Mouse (Mus musculus): ENCODE results near the gene Rbm47.

Gene Rbm47

DNA sequence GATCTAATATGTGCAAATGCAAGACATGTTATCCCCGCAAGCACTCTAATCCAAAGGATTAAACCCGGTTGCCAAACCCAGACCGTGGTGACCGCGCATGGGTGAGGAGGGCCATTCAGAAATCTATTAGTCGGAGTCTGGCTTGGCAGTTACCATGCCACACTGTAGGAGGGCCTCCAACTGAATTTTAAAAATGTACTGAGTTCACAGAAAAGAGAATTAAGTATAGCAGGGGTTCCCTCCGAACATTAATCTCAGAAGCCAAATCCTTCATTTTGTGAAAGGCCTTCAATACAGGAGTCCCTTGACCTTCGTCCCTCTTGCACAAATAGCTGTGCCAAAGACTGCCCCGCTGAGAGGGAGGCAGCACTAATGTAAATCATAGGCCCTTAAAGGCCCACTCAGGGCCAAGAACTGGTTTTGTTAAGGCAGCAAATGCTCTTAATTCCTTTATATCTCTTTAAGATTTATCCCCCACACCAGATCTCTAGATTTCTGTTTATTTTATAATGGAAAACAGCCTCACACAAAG is 16.4 kb downstream of the Rbm47 start:
- no peak for DNase-seq (ENCODE audit: low spot score)

DNA sequence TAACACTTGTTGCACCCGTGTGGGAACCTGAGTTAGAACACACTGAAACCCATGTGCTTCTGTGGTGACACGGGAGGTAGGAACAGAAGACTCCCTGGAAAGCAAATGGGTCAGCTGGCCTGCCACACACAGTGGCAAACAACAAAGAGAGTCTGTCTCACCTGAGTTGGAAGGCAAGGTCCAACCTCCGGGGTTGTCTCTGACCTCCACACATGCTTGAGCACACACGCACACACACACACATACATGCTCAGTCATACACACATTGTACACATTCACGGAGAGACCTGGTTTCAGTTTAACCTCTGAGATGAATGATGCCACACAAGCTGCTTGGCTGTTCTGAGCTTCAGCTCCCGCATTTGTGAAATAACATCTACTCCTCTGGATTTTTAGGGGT is 18.3 kb downstream of the Rbm47 start:
- no peak for DNase-seq (ENCODE audit: low spot score)

DNA sequence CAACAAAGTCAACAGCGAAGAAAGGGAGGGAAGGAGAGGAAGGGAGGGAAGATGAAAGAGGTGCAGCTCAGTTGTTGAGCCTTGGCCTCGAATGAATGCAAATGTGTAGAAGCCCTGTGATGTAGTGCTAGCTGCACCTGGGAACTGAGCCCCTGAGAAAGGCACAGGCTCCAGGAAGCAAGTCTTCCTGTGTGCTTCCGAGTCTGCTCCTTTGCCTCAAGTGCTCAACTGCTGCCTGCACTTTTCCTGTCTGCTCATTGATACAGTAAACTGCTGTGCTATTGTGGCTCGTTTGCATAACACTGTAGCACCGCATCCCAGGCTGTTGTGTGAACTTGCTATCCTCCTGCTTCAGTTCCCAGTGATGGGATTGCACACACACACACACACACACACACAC is 19.4 kb downstream of the Rbm47 start:
- no peak for DNase-seq (ENCODE audit: low spot score)

DNA sequence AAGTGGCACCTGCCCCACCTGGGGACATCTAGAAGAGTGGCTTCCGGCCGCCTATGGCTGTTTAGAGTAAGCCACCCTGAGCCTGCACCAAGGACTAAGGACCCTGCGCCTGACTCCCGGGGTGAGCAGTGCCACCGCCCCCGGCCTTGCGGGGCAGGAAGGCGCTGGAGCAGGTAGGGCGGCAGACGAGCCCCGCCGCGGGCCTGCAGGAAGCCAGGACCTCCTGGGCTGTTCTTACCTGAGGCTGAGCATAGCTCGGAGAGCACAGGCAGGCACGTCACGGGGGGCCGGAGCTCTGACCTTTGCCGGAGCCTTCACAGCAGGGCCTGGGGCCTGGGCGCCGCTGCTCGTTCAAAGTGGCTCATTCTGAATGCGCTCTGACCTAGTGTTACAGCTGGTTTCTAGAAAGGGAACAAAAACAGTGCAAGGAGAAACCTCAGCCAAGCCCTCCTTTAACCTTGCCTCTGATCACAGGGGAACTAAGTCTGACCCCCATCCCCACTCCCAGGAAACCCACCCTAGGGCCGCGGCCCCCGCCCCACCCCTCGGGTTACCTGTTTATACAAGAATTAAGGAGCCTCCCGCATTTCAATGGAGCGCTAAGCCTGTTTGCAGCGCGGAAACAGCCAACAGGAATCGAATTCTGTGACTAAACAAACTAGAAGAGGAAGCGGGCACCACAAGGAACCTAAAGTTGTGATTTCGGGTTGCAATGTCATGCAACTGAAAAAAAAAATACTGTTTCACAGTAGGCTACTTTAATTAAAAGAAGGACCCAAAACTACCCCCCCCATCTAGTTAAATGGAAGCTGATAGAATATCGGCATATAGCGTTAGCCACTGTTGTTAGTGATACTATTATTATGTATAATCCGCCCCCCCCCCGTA is 21.4 kb downstream of the Rbm47 start:
- DNase-seq (ENCODE audit: low spot score), result peak; percentile 23

GRCm38 (mm10) chr5:66150706-66151300 is 22.1 kb downstream of the Rbm47 start:
- peak; percentile 21 for DNase-seq (ENCODE audit: low spot score)

GRCm38 (mm10) chr5:66150106-66150705 is 22.7 kb downstream of the Rbm47 start:
- DNase-seq (ENCODE audit: low spot score), result no peak

DNA sequence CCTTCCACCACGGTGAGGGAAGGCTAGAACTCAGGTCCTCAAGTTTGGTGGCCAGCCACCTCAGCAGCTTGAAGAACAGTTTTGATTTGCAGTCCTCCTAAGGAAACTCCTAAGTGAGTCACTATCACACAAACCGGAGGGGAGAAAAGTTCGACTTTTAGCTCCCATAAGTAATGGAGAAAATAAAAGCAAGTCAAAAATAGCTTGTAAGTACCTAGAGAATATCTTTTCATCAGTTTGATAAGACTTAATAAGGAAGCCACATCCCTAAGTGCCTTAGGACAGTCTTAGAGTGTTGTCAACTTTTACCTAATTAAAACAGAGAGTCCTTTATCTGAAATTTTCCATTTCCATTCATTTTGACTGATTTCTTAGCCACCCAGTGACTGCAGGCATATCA is 23.3 kb downstream of the Rbm47 start:
- DNase-seq (ENCODE audit: low spot score), result no peak

DNA sequence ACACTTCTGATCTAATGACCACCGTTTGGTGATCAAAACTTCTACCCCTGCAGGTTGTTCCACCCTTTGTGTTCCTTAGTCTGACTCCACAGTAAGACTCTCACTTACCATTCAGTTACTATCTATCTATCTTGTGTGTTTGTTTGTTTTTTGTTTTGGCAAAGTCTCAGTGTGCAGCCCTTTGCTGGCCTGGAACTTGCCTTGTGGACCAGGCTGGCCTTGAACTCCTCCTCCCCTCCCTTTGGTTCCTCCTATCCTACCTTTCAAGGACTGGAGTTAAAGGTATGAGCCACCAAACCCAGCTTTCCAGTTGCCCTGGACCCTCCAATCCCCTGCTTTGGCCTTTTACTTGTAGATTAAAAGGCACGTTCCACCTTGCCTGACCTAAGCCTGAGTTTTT is 23.8 kb downstream of the Rbm47 start:
- DNase-seq (ENCODE audit: low spot score), result no peak

DNA sequence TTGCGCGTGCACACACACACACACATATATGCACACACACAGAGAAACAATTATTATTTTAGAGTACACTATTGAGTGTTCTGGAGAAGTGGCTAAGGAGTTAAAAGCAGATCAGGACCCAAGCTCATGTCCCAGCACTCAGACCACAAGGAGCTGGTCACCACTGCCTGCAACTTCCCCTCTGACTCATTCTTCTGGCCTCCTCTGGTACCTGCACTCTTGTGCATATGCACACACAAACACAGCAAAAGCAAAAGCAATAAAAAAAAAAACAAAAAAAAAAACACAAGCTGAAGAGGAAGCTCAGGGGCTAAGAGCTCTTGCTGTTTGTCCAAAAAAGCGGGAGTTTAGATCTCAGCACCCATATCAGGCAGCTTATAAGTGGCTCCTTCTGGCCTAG is 25.6 kb downstream of the Rbm47 start:
- DNase-seq (ENCODE audit: low spot score), result no peak

DNA sequence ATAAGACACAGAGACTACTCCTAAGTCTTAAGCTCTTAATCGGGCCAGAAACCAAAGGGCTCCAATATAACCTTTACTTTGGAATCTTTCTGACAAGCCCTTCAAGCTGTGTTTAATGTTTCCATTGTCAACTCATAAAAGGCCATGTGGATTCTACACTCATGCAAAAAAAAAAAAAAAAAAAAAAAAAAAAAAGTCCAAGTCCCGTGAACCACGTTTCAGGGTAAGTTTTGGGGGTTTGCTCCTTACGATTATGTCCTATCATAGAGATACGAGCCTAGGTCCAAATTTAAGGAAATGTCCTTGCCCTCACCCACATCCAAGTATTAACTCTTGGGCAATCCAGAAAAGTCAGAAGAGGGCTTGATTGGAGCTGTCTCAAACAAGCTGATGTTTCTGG is 27.3 kb downstream of the Rbm47 start:
- DNase-seq (ENCODE audit: low spot score), result no peak

GRCm38 (mm10) chr5:66143093-66144032 is 29.6 kb downstream of the Rbm47 start:
- no peak for DNase-seq (ENCODE audit: low spot score)

DNA sequence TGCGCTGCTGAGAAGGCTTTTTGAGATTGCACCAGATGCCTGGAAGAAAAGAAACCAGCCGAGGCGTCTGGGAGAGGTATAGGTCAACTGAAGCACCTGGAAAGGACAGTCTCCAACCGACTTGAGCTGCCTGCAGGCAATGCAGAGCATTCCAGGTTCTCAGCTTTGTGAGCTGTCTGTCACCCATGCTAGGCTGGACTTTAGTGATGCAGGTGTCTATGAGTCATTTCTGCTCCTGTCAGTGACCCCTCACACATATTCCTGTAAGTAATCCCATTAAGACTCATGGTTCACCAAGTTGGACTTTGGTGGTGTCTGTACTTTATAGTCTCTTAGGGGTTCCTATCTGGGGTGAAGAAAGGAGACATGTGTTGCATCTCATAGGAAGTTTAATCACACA is 31.4 kb downstream of the Rbm47 start:
- DNase-seq (ENCODE audit: low spot score), result no peak

DNA sequence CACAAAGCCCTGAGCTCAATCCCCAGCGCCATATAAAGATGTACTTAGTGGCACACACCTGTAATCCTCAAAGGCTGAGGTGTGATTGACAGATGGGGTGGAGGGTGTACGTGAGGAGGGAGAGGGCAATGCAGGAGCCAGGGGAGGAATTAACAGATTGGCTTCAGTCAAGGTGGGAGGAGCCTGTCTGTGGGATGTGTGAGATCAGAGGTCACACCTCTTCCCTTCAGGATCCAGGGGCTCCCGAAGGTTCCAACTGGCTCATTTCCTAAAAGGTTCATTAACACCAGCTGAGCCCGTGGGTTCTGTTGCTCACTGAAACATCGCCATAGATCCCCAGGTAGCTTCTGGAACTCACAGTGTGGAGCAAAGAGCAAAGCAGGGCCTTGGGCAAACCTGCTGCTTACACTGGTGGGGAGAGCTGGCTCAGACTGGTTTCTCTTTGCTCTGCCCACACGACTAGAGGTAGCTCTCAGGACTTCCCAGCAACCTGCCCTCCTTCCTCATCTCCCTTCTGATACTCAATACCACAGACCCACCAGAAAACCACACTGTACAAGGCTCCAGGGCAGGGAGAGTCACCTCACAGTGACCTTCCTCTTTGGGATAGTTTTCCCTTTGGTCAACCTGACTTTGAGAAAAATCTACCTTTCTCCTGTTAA is 33.2 kb downstream of the Rbm47 start:
- no peak for DNase-seq (ENCODE audit: low spot score)

DNA sequence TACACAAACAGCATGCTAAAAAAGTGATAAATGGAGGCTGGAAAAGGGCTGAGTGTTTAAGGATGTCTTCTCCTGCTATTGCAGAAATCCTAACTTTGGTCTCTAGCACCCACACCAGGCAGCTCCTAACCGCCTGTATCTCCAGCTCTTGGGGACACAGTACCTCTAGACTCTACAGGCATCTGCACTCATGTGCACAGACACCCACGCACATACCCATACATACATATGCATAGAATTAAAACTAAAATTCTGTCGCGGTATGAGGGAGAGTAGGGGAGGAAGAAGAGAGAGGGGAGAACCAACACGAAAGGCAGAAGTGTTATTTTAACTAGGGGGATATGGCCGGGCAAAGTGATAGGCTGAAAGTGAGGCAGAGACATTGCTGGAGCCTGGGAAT is 33.7 kb downstream of the Rbm47 start:
- no peak for DNase-seq (ENCODE audit: low spot score)

GRCm38 (mm10) chr5:66138597-66138996 is 34.3 kb downstream of the Rbm47 start:
- no peak for DNase-seq (ENCODE audit: low spot score)

DNA sequence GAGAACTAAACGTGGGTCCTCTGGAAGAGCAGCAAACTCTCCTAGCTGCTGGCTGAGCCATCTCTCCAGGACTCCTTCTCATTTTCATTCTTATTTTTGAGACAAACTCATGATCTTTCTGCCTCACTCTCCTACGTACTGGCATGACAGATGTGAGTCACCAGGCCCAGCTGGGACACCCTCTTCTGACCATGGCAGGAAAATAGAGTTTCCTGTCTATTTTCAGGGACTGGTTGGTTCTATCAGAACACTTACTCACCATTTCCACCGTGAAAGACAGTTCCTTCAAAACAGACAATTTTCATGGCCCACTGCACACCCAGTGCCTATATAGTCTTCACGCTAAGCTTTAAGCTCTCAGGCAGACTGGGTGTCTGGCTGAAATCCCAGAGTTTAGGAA is 35.7 kb downstream of the Rbm47 start:
- DNase-seq (ENCODE audit: low spot score), result no peak

DNA sequence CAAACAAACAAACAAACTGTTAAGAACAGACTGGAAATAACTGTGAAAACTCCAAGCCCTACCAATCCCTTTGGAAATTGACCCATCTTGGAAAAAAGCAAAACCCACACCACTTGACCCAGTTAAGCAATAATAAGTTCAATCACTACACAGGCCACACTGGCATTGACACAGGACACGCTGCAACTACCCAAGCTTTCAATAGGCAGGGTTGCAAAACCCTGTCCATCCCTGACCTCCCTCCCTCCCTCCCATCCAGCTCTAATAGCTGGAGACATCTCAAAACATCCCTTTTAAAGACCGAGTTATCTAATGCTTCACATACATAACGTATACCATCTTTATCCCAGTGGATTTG is 37.1 kb downstream of the Rbm47 start:
- no peak for DNase-seq (ENCODE audit: low spot score)

- no peak for DNase-seq (ENCODE audit: low spot score)
Observed at GRCm38 (mm10) chr5:66135161-66135852, 37.6 kb downstream of the Rbm47 start.

DNA sequence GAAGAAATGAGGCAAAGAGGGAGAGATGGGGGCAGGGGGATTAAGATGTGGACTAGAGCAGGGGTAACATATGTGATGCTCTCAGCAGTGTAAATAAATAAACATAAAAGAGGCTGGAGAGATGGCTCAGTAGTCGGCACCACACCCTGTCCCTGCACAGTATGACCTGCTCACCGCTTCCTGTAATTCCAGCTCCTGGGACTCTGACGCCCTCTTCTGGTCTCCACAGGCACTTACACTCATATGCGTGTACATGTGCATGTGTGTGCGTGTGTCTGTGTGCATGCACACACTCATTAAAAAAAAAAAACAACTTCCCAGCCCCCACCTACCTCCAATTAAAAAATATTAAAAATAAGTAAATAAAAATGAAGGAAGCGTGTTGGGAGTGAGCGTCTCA is 38.3 kb downstream of the Rbm47 start:
- DNase-seq (ENCODE audit: low spot score), result no peak

GRCm38 (mm10) chr5:66128948-66129347 is 44.0 kb downstream of the Rbm47 start:
- DNase-seq (ENCODE audit: low spot score), result no peak

- DNase-seq (ENCODE audit: low spot score), result no peak
Observed at GRCm38 (mm10) chr5:66125418-66125817, 47.5 kb downstream of the Rbm47 start.

All from ovary, postnatal 10 days (tissue).